Mouse (Mus musculus) cerebellum, postnatal 25 days (tissue): Measurements from ENCODE around the gene Stk33.

Source experiments
- DNase-seq, 2 experiments: peaks; one replicate each; pipeline ENCODE4 v3.0.0; 2021; ENCODE audit warnings: mixed read lengths in 2 of 2

Gene Stk33

DNA sequence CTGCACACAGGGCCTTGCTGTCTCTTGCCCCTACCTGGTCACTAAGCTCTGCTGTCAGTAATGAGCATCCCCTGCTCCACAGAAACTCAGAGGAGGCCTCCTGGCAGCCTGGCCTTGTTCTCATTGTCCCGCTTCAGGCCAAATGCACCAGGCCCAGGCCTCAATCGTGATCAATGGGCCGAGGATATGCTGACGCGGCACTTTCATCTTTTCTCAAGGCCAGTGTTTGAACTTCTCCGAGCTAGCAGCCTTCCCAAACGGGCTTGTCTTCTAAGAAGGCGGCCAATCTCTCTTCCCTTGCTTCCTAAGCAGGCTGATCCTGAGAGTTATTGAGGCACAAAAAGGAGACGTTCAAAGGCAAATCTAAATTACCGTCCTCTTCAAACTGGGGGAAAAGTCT lies 200.2 kb downstream of the Stk33 start:
- DNase-seq = no peak

DNA sequence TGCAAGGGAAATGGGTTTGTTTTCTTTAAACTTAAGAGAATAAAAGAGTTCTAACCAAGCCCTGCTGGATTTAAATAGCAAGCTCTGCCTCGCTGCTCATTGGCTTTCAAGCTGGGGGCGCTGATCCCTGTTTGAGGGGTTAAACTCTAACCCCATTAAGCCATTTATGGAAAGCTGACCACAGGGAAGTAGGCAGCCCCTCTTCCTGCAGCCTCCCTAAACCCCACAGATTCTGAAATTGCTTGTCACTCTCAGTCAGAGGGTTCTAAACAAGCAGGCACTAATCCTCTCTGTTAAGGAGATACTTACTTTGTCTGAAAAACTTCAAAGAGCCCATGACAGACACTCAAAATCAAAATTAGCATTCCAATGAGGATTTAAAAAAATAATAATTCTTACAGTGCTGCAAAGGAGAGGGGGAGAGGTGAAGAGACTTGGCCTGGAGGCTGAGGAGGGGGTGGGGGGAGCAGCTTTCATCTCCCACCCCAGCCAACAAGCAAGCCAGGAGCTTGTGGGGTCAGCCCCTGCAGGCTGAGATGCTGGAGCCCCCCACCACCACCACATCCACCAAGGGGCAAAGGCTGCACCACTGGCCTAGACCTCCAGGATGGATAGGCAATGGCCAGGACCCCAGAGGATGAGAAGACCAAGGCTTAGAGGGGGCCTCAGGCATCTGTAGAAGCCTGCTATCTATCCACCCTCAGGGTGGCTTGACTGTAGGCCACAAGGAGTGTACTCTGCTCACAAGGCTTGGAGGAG lies 203.8 kb downstream of the Stk33 start:
- no peak for DNase-seq

GRCm38 (mm10) chr7:109234476-109234875 lies 204.4 kb downstream of the Stk33 start:
- DNase-seq = no peak

GRCm38 (mm10) chr7:109231881-109232321 lies 207.0 kb downstream of the Stk33 start:
- DNase-seq = no peak

DNA sequence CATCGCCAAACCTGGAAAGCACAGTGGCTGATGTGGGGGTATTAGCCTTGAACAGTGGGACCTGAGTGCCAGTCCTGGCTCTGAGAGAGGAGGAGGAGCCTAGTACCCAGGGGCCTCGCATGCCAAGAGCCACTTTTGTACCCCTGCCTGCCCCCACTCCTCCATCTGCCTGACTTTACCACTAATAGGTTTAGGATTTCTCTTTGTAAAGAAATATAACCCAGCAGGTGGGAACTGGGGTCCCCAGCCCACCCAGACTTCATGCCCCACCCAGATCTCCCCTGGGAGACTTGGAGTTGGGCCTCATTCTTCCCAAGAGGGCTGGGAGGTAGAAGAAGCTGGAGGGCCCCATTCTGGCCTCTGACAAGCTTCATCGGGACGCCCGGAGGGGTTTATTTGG lies 207.6 kb downstream of the Stk33 start:
- no peak for DNase-seq

DNA sequence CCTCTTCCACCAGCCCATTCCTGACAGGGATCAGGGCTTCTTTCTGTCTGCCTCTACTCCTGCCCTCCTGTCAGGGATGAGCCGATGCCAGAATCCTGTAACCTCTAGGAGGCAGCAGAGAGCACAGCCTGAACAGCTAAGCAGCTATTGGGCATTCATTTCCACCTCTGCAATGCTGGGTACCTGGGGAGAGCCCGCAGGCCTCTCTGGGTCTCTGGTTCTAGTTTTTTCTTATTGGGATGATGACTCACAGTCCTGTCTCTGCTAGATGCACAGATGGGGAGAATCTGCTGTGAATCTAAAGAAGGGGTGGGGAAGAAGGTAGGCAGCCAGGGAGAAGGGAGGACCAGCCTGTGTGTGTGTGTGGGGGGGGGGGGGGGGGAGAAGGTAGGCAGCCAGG lies 208.1 kb downstream of the Stk33 start:
- peak; percentile 81 to 89 for DNase-seq
